In the genomic region with DNA sequence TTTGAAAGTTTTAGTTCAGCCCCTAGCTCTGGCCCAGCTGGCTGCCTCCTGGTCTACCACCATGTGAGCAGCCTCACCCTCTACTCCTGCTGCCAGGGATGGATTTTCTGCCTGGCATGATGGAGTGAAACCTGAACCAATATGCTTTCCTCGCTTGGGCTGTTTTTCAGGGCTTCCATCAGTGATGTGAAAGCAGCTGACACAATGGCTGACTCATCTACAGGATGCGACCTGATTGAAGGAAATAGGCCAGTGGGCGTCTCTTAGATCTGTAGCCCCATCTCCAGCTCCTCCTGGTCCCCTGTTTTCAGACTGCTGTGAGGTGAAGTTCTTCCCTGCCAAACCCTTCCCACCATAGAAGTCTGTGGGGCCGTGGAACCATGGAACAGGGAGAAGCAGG, we compare ENCODE assay signal across 12 mouse cellular contexts. TPM values are rescaled to one million over a fixed set of nuclear protein-coding genes. Genes with fewer than 3 reads are reported as not detected.
"Had no signal": no experiment of that assay in that cellular context is flagged by ENCODE, and none has a peak within 500 bp of the region (broad histone marks: within the 10 kb centered on the region; RNA-seq: fewer than 3 reads in every experiment).

No protein-coding gene starts in this region.

- ATAC-seq: liver, embryonic 12.5 days; midbrain, embryonic 15.5 days had no signal

- DNase-seq: kidney, postnatal 10 days; kidney, postnatal 4 days; lung, embryonic 14.5 days; lung, postnatal 10 days; right cerebral cortex, adult 18-20 months; right cerebral cortex, postnatal 25 days; thymus, postnatal 14 days had no signal

RNA-seq across cellular contexts. Expression of a gene that starts 39.3 kb away (rescaled TPM):
- polyA plus RNA-seq: lung, embryonic 14.5 days; midbrain, embryonic 11.5 days had no signal

RNA-seq across cellular contexts. Expression of a gene that starts 54.9 kb away (rescaled TPM):
- total RNA-seq: layer of hippocampus, adult 2 months had no signal
- polyA plus RNA-seq: macrophage had no signal
